Mouse (Mus musculus): Measurements from ENCODE around the gene 4930539E08Rik. TPM values are rescaled to one million over a fixed set of nuclear protein-coding genes. Genes with fewer than 3 reads are reported as not detected.
A peak's percentile ranks its signal among the peaks of the same experiment; 100 is the strongest.

4930539E08Rik gene
- total RNA-seq, 2 experiments from 2014 or later: 9.4 to 11.2 TPM

- TF ChIP-seq CTCF (IDR thresholded peaks at IDR 0.05): no peak
- H3K27ac ChIP-seq: peak overlapping the region; percentile 84
Observed at GRCm38 (mm10) chr17:28869412-28870110, 45.6 kb downstream of the 4930539E08Rik start.

GRCm38 (mm10) chr17:28867381-28867780 is 47.7 kb downstream of the 4930539E08Rik start:
- no peak for TF ChIP-seq CTCF (IDR thresholded peaks at IDR 0.05)
- intact Hi-C loops (cut with DNase I): no loop called here
- Histone ChIP-seq H3K4me3 (no peak overlapping the region), H3K27ac (no peak overlapping the region)
- no peak for DNase-seq (ENCODE audit: extremely low spot score in 1 of 2, low spot score in 2 of 2)

More at GRCm38 (mm10) chr17:28869412-28870110, 45.6 kb downstream of the 4930539E08Rik start:
- DNase-seq (ENCODE audit: extremely low spot score in 1 of 2, low spot score in 2 of 2): peak; percentile 69 to 79
- no peak overlapping the region for H3K4me3 ChIP-seq
- intact Hi-C loops (cut with DNase I): no loop called here

GRCm38 (mm10) chr17:28866921-28867320 is 48.2 kb downstream of the 4930539E08Rik start:
- H3K4me3 ChIP-seq: no peak overlapping the region
- no peak for DNase-seq (ENCODE audit: extremely low spot score in 1 of 2, low spot score in 2 of 2)
- H3K27ac ChIP-seq: no peak overlapping the region
- intact Hi-C loops (cut with DNase I): no loop called here
- no peak for TF ChIP-seq CTCF (IDR thresholded peaks at IDR 0.05)

- no peak overlapping the region for H3K27ac ChIP-seq
- TF ChIP-seq CTCF (IDR thresholded peaks at IDR 0.05): no peak
- H3K4me3 ChIP-seq: no peak overlapping the region
- no peak for DNase-seq (ENCODE audit: extremely low spot score in 1 of 2, low spot score in 2 of 2)
- intact Hi-C loops (cut with DNase I): no loop called here
Observed at GRCm38 (mm10) chr17:28864464-28864863, 50.7 kb downstream of the 4930539E08Rik start.

- Histone ChIP-seq H3K4me3 (no peak overlapping the region), H3K27ac (no peak overlapping the region)
- no peak for TF ChIP-seq CTCF (IDR thresholded peaks at IDR 0.05)
- no peak for DNase-seq (ENCODE audit: extremely low spot score in 1 of 2, low spot score in 2 of 2)
- intact Hi-C loops (cut with DNase I): no loop called here
Observed at GRCm38 (mm10) chr17:28863926-28864325, 51.2 kb downstream of the 4930539E08Rik start.

GRCm38 (mm10) chr17:28858205-28858604 is 56.9 kb downstream of the 4930539E08Rik start, which contains the start of gene Pnpla1:
TSS of gene Pnpla1 (plus strand) at chr17:28858411.
- Histone ChIP-seq H3K4me3 (no peak within 1 kb of the TSS), H3K27ac (no peak within 1 kb of the TSS)
- DNase-seq (ENCODE audit: extremely low spot score in 1 of 2, low spot score in 2 of 2): no peak
- intact Hi-C loops (cut with DNase I): no loop called here
- no peak for TF ChIP-seq CTCF (IDR thresholded peaks at IDR 0.05)

GRCm38 (mm10) chr17:28856030-28856429 is 59.1 kb downstream of the 4930539E08Rik start:
- no peak for TF ChIP-seq CTCF (IDR thresholded peaks at IDR 0.05)
- intact Hi-C loops (cut with DNase I): no loop called here

GRCm38 (mm10) chr17:28855166-28855885 is 59.8 kb downstream of the 4930539E08Rik start:
- H3K27ac ChIP-seq: no peak overlapping the region
- TF ChIP-seq CTCF (IDR thresholded peaks at IDR 0.05): peak; percentile 53
- no peak for DNase-seq (ENCODE audit: extremely low spot score in 1 of 2, low spot score in 2 of 2)
- H3K4me3 ChIP-seq: no peak overlapping the region
- intact Hi-C loops (cut with DNase I): no loop called here

More at GRCm38 (mm10) chr17:28856030-28856429, 59.1 kb downstream of the 4930539E08Rik start:
- Histone ChIP-seq H3K4me3 (no peak overlapping the region), H3K27ac (no peak overlapping the region)
- DNase-seq (ENCODE audit: extremely low spot score in 1 of 2, low spot score in 2 of 2): no peak

- Histone ChIP-seq H3K4me3 (no peak overlapping the region), H3K27ac (no peak overlapping the region)
- TF ChIP-seq CTCF (IDR thresholded peaks at IDR 0.05): no peak
- intact Hi-C loops (cut with DNase I): no loop called here
- no peak for DNase-seq (ENCODE audit: extremely low spot score in 1 of 2, low spot score in 2 of 2)
Observed at GRCm38 (mm10) chr17:28854377-28854776, 60.7 kb downstream of the 4930539E08Rik start.

- intact Hi-C loops (cut with DNase I): no loop called here
Observed at GRCm38 (mm10) chr17:28850511-28850910, 64.6 kb downstream of the 4930539E08Rik start.

GRCm38 (mm10) chr17:28846974-28847617 is 68.0 kb downstream of the 4930539E08Rik start:
- TF ChIP-seq CTCF (IDR thresholded peaks at IDR 0.05): no peak
- H3K27ac ChIP-seq: no peak overlapping the region
- H3K4me3 ChIP-seq: no peak overlapping the region
- intact Hi-C loops (cut with DNase I): no loop called here
- DNase-seq (ENCODE audit: extremely low spot score in 1 of 2, low spot score in 2 of 2): no peak

More at GRCm38 (mm10) chr17:28850511-28850910, 64.6 kb downstream of the 4930539E08Rik start:
- H3K4me3 ChIP-seq: no peak overlapping the region
- no peak overlapping the region for H3K27ac ChIP-seq
- TF ChIP-seq CTCF (IDR thresholded peaks at IDR 0.05): no peak
- DNase-seq (ENCODE audit: extremely low spot score in 1 of 2, low spot score in 2 of 2): no peak

Other genes starting within 250 kb of the 4930539E08Rik start
- gene Slc26a8, start 225.1 kb downstream of the 4930539E08Rik start, total RNA-seq (2021): 1 to 10 TPM; 7.4 to 7.7 TPM
- gene Mapk14, start 224.0 kb downstream of the 4930539E08Rik start, total RNA-seq (2021): 10 to 100 TPM; 86.2 to 88.2 TPM
- gene AC170998.1, start 189.2 kb downstream of the 4930539E08Rik start, total RNA-seq (2021): 1 to 10 TPM; 1.6 to 3.3 TPM
- 1 to 10 TPM; 1.6 to 1.7 TPM for gene Mapk13, start 146.0 kb downstream of the 4930539E08Rik start, total RNA-seq (2021)
- gene Brpf3, start 114.2 kb downstream of the 4930539E08Rik start, total RNA-seq (2021): 10 to 100 TPM; 49.1 to 49.5 TPM
- gene Pnpla1, start 56.9 kb downstream of the 4930539E08Rik start, total RNA-seq (2021): under 1 TPM; 0.61 to 0.66 TPM
- gene Pxt1, start 28.5 kb upstream of the 4930539E08Rik start, total RNA-seq (2021): not detected
- 10 to 100 TPM; 65.2 to 74.7 TPM for gene Kctd20, start 36.6 kb upstream of the 4930539E08Rik start, total RNA-seq (2021)
- 10 to 100 TPM; 53.5 to 58.6 TPM for gene Stk38, start 92.7 kb upstream of the 4930539E08Rik start, total RNA-seq (2021)
- 100 to 1,000 TPM; 113 to 114 TPM for gene Srsf3, start 117.3 kb upstream of the 4930539E08Rik start, total RNA-seq (2021)
- gene Cdkn1a, start 175.7 kb upstream of the 4930539E08Rik start, total RNA-seq (2021): 10 to 100 TPM; 40.6 to 64.4 TPM
- under 1 TPM in 1 of 2 experiments, not detected in 1; 0.32 TPM for gene Rab44, start 198.8 kb upstream of the 4930539E08Rik start, total RNA-seq (2021)

Data from left cerebral cortex, adult 2 months (tissue).